Mouse (Mus musculus): ENCODE measurements around the gene Pdcl2.

The Pdcl2 gene

GRCm38 (mm10) chr5:76303379-76303744, 27.6 kb downstream of the Pdcl2 start:
- DNase-seq: no peak

GRCm38 (mm10) chr5:76302009-76302408, 28.9 kb downstream of the Pdcl2 start:
- DNase-seq: no peak

- no peak for DNase-seq
These were observed 41.7 kb downstream of the Pdcl2 start for GRCm38 (mm10) chr5:76289234-76289691.

GRCm38 (mm10) chr5:76288256-76288655, 42.7 kb downstream of the Pdcl2 start:
- DNase-seq: no peak

- no peak for DNase-seq
These were observed 43.9 kb downstream of the Pdcl2 start for GRCm38 (mm10) chr5:76287062-76287461.

- DNase-seq: no peak
These were observed 45.3 kb downstream of the Pdcl2 start for GRCm38 (mm10) chr5:76285699-76286098.

- no peak for DNase-seq
These were observed 47.1 kb downstream of the Pdcl2 start for GRCm38 (mm10) chr5:76283890-76284289.

GRCm38 (mm10) chr5:76274977-76275376, 56.0 kb downstream of the Pdcl2 start:
- DNase-seq: no peak

Measured in right cerebral cortex, postnatal 14 days (tissue).